Mouse (Mus musculus): ENCODE results near the gene Arhgap45.

Gene Arhgap45

GRCm38 (mm10) chr10:80055891-80056290 lies 39.4 kb downstream of the Arhgap45 start:
- DNase-seq (ENCODE audit: low spot score): no peak

GRCm38 (mm10) chr10:80056506-80056905 lies 40.1 kb downstream of the Arhgap45 start:
- no peak for DNase-seq (ENCODE audit: low spot score)

- DNase-seq (ENCODE audit: low spot score): no peak
Observed at GRCm38 (mm10) chr10:80056976-80057682, 40.7 kb downstream of the Arhgap45 start.

DNA sequence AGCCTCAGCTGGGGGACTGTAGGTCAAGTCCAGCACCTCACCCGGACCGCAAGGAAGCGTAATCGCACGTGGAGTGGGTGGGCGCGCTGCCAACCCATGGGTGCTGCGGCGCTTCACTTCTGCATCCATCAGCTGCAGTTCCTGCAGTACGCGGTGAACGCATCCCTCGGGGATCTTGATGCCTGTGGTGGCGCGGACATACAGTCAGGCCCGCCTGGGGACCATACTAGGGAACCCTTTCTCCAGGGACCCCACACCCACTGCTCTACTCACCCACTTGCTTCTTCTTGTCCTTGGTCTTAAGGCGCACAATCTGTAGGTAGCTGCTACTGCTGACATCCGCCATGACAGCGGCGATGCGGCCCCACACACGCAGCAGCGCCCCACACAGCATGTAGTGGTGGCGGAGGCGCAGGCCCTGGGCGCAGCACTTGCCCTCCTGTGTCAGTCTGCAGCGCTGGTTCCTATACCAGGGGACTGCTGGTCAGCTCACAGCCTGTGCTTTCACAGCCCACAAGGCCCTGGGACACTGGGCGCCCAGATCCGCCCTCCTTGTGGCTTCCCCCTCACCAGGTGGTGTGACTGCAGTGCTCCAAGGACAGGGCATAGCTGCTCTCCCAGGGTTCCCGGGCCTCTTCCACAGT lies 41.4 kb downstream of the Arhgap45 start:
- no peak for DNase-seq (ENCODE audit: low spot score)

GRCm38 (mm10) chr10:80063104-80063503 lies 46.7 kb downstream of the Arhgap45 start:
- DNase-seq (ENCODE audit: low spot score): no peak

GRCm38 (mm10) chr10:80063877-80064650 lies 47.6 kb downstream of the Arhgap45 start:
- no peak for DNase-seq (ENCODE audit: low spot score)

DNA sequence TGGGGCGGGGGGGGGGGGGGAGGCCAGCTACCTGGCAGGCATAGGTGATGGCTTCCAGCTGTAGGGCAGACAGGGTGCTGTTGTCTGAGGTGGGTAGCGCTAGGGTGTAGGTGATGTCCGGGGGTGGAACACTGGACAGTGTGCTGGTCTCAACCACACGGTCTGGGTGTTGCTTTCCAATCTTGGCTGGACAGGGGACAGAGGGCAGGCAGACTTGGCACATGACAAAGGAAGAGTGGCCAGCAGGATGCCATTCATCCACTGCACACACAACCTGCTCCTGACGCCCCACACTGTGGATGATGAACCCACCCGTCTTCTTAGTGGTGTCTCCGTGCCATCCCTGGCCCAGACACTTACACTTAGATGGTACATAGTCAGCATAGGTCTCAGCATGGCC lies 52.8 kb downstream of the Arhgap45 start:
- no peak for DNase-seq (ENCODE audit: low spot score)

DNA sequence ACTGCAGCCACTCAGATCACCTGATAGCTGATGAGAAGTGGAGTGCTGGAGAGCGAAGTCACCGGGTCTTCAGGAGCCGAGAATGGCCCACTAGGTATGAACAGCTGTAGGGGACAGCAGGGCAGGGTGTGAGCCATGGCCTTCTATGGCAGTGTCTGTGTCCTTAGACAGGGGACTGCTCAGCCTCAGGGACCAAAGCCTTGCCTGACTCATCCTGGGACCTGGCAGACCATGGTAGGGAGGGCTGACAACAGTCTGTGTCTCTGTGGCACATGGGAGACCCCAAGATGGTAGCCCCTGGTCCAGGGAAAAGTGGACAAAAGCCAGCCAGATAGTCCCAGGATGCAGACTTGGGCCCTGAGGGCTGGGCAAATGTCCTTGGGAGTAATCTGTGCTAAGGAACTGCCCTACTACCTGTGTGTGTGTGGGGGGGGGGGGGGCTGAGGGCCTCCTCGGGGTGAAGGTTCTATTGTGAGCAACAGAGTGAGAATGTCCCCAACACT lies 53.5 kb downstream of the Arhgap45 start:
- DNase-seq (ENCODE audit: low spot score): no peak

DNA sequence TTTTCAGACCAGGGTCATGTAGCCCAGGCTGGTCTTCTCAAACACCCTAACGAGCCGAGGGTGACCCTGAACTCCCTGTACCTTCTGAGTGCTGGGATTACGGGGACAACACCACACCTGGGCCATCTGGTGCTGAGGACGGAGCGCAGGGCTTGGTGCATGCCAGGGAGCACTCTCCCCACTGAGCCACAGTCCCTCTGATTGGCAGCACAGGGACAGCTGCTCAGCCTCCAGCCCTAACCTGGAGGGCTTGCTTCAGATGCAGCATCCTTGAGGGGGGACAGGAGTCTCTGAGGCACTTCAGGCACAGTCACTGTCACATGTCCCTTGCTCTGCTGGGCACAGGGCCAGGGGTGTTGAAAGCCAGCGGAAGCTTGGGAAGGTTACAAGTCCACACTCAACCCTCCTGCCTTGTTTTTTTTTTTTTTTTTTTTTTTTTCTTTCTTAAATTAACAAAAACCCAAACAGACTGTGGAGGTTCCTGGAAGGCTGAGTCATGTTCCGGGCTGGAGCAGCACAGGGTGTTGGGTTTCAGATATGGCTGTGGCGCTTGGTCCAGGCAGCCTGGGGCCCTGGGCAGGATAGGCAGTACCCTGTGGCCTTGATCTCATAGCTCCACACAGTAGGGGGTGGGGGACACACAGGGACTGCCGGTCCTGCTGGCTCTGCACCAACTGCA lies 54.5 kb downstream of the Arhgap45 start:
- DNase-seq (ENCODE audit: low spot score): peak; percentile 90

DNA sequence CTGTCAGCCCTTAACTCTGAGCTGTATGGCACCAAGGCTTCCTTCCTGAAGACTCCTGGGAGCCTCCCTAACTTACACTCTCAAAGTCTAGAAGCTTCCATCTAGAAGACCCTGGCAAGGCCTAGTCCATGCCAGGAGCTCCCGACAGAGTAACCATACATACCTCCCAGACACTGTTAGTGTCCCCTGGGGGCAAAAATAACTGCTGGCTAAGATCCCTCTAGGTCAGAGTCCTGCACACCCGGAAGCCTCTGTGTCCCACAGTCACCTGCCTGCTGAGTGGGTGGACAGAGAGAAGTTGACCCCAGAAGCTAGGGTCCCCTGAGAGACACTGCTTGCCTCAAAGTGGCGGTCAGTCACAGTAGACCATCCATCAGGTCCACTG lies 55.1 kb downstream of the Arhgap45 start:
- no peak for DNase-seq (ENCODE audit: low spot score)

- DNase-seq (ENCODE audit: low spot score): no peak
Observed at GRCm38 (mm10) chr10:80072623-80073489, 56.4 kb downstream of the Arhgap45 start.

DNA sequence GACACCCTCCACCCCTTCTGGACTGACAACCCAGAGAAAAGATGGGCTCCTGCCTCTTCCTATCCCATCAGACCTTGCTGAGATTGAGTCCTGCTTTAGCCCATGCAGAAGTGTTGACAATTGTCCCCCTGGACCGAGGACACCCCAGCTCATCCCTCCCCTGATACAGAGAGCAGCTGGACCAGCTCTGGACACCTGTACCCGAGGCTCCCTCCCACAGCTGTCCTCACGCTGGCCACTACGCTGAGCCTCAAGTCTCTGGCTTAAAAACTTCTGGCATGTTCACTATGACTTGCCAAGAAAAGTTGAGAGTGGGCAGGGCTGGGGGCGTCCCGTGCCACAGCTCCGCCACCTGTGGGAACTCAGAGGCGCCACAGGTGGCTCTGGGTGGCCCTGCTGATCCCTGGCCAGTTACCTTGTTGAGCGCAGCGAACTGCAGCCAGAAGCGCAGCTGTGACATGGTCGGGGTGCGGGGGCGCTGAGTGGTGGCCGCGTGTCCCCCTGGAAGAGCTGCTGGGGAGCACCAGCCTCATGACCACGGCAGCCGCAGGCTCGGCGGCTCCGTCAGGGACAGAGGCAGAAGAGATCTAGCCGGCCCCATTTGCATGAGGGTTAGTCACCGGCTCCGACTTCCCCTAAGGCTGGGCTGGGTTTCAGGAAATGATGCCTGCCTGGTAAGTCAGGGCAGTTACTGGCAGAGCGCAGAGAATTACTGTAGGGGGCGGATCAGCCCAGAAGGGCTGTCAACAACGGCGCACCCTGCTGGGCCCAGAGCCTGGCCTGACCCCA lies 58.6 kb downstream of the Arhgap45 start:
- DNase-seq (ENCODE audit: low spot score): peak; percentile 63

- DNase-seq (ENCODE audit: low spot score): no peak
Observed at GRCm38 (mm10) chr10:80075924-80076323, 59.5 kb downstream of the Arhgap45 start.

GRCm38 (mm10) chr10:80076386-80076785 lies 59.9 kb downstream of the Arhgap45 start:
- DNase-seq (ENCODE audit: low spot score): no peak

DNA sequence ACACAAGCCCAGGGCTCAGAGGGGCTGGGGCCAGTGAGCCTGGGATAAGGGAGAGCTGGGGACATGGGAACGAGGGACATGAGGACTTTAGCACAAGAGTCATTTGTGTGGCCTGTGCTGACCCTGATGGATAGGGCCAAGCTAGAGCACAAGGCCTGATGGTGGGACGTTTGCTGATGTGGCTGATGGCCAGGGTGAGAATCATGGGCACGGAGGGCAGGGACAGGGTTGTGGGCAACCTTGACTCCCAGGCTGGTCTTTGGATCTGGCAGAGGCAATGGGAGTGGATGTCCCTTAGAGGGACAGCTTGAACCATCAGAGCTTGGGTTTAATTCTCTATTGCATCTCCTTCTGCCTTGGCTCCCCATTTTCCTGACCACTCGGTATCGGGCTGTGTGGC lies 60.9 kb downstream of the Arhgap45 start:
- no peak for DNase-seq (ENCODE audit: low spot score)

DNA sequence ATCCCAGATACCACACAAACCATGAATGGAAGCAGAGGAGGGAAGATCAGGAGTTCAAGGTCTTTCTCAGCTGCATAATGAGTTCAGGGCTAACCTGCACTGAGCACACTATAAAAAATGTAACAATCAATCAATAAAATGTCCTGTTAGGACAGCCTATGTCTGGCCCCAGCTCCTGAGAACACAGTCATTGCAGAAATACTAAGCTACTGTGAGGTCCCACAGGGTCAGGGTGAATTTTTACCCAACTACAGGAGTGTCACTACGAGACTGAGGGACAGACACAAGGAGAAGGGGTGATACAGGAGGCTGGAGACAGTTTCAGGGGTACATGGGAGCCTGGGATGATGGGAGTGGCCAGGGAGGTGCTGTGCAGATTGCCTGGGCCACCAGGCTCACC lies 61.9 kb downstream of the Arhgap45 start:
- no peak for DNase-seq (ENCODE audit: low spot score)

DNA sequence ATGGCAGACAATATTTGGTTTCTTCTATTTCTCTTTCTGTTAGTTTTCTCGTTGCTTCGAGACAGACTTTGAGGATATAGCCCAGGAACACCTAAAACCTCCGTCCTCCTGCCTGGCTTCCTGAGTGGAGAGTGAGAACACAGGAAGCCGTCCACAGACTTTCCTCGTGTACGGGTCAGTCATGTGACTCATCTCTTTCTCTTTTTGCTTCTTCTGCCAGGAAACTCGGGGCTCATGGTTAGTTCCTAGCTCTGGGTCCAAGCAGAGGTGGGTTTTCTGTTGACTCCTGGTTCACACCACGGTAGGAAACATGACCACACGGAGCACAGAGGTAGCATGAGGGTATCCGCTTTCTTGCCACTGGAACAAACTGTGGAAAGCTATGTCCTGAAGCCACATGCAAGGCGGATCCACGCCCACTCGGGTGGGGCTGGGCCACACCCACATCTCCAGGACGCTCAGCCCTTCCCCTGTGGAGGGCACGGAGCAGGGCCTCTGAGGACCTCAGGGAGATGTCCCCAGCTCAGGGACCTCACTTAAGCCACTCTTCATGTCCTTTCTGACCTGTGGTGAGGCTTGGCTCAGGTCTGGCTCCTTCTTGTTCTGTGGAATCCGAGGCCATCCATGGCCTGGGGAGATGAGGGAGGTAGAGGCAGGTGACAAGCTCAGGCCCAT lies 64.1 kb downstream of the Arhgap45 start:
- no peak for DNase-seq (ENCODE audit: low spot score)
